Comparison of ENCODE assay signal across 8 mouse cellular contexts in genomic region chr3:90709591-90710460, GRCm38 (mm10). TPM values are rescaled to one million over a fixed set of nuclear protein-coding genes. Genes with fewer than 3 reads are reported as not detected.
DNase-seq lines count a peak whose midpoint lies in the region; ATAC-seq lines count a peak whose summit lies in the region.

No protein-coding gene starts in this region.

- WGBS in neural tube, embryonic 15.5 days = 46% methylated on average over 12 of the region's 12 CpGs
- WGBS in midbrain, embryonic 14.5 days = 49% methylated on average over 12 of the region's 12 CpGs

- ATAC-seq in neural tube, embryonic 15.5 days (ENCODE audit: low FRiP score) = no peak
- ATAC-seq in midbrain, embryonic 14.5 days (ENCODE audit: low FRiP score, low TSS enrichment) = no peak

- DNase-seq in neural tube, embryonic 10.5 days (ENCODE audit: extremely low spot score, low spot score) = peak; percentile 79
- peak; percentile 89 for DNase-seq in embryo, embryonic 11 days
- peak; percentile 58 to 85 for DNase-seq in gastrocnemius, postnatal 4 days (ENCODE audit: low spot score in 2 of 2)
- DNase-seq in kidney, adult 11 months = peak; percentile 60
- DNase-seq in left cerebral cortex, postnatal 36 days (ENCODE audit: low spot score in 2 of 2) = peak; percentile 78 to 83
- DNase-seq in midbrain, embryonic 14.5 days = peak; percentile 83
- DNase-seq in spleen, postnatal 10 days (ENCODE audit: low spot score in 2 of 2) = peak; percentile 66 to 91

- no peak overlapping the region for H3K9ac ChIP-seq in neural tube, embryonic 15.5 days (replicated peaks)
- no peak overlapping the region for H3K9ac ChIP-seq in midbrain, embryonic 14.5 days (replicated peaks; ENCODE audit: low read length)

- no peak overlapping the region for H3K27ac ChIP-seq in neural tube, embryonic 15.5 days (replicated peaks)
- no peak overlapping the region for H3K27ac ChIP-seq in midbrain, embryonic 14.5 days (replicated peaks; ENCODE audit: low read depth, low read length)

- no peak overlapping the region for H3K4me3 ChIP-seq in neural tube, embryonic 15.5 days (replicated peaks)
- no peak overlapping the region for H3K4me3 ChIP-seq in midbrain, embryonic 14.5 days (replicated peaks; ENCODE audit: low read depth, low read length)

- H3K4me2 ChIP-seq in neural tube, embryonic 15.5 days = no peak overlapping the region
- H3K4me2 ChIP-seq in midbrain, embryonic 14.5 days (ENCODE audit: low read length) = no peak overlapping the region

- intact Hi-C loops in left cerebral cortex, postnatal 36 days (cut with DNase I) = loop anchor here (5.0 kb wide), 4 partner anchors 43 to 298 kb away; partner anchors contain the start of genes S100a8 and Snapin

- H3K36me3 ChIP-seq in neural tube, embryonic 15.5 days = no peaks in the 10 kb centered on the region
- no peaks in the 10 kb centered on the region for H3K36me3 ChIP-seq in midbrain, embryonic 14.5 days (ENCODE audit: control insufficient read depth, insufficient read depth, low read length)

- H3K9me3 ChIP-seq in neural tube, embryonic 15.5 days (replicated peaks) = no peaks in the 10 kb centered on the region; the same call in 1 of the 2 replicates
- H3K9me3 ChIP-seq in midbrain, embryonic 14.5 days (ENCODE audit: control insufficient read depth, low read length) = no peaks in the 10 kb centered on the region

- no peaks in the 10 kb centered on the region for H3K27me3 ChIP-seq in neural tube, embryonic 15.5 days (replicated peaks)
- H3K27me3 ChIP-seq in midbrain, embryonic 14.5 days (ENCODE audit: control insufficient read depth, insufficient read depth, low read length) = no peaks in the 10 kb centered on the region

- no peaks in the 10 kb centered on the region for H3K4me1 ChIP-seq in neural tube, embryonic 15.5 days
- H3K4me1 ChIP-seq in midbrain, embryonic 14.5 days (ENCODE audit: control insufficient read depth, insufficient read depth, low read length) = no peaks in the 10 kb centered on the region

RNA-seq across cellular contexts. Expression of gene S100a9, which starts 14.3 kb away (rescaled TPM):
- polyA plus RNA-seq in neural tube, embryonic 15.5 days (2015; fragmentation: Nextera tagmentation; extraction: Ambion mirVana) = 6.2 and 12.6 TPM in 2 replicates
- 10 to 100 TPM in 1 of 2 experiments, 1 to 10 TPM in 1; 3.2 to 14.2 TPM for total RNA-seq in gastrocnemius, postnatal 4 days (2021)
- not detected for total RNA-seq in left cerebral cortex, postnatal 36 days (2021)
- 0.95 TPM in 1 of 2 replicates, not detected in the other for polyA plus RNA-seq in midbrain, embryonic 14.5 days (2014; fragmentation: Nextera tagmentation; extraction: Ambion mirVana)

RNA-seq across cellular contexts. Expression of gene Pglyrp4, which starts 16.9 kb away (rescaled TPM):
- not detected in 2 replicates for polyA plus RNA-seq in neural tube, embryonic 15.5 days (2015; fragmentation: Nextera tagmentation; extraction: Ambion mirVana)
- total RNA-seq in gastrocnemius, postnatal 4 days (2021) = not detected
- not detected for total RNA-seq in left cerebral cortex, postnatal 36 days (2021)
- polyA plus RNA-seq in midbrain, embryonic 14.5 days (2014; fragmentation: Nextera tagmentation; extraction: Ambion mirVana) = 0.16 TPM in 1 of 2 replicates, not detected in the other

RNA-seq across cellular contexts. Expression of gene S100a8, which starts 41.0 kb away (rescaled TPM):
- polyA plus RNA-seq in neural tube, embryonic 15.5 days (2015; fragmentation: Nextera tagmentation; extraction: Ambion mirVana) = 9.2 and 16.0 TPM in 2 replicates
- 10 to 100 TPM in 1 of 2 experiments, 1 to 10 TPM in 1; 4.5 to 11.8 TPM for total RNA-seq in gastrocnemius, postnatal 4 days (2021)
- 1 to 10 TPM in 1 of 2 experiments, not detected in 1; 1.5 TPM for total RNA-seq in left cerebral cortex, postnatal 36 days (2021)
- polyA plus RNA-seq in midbrain, embryonic 14.5 days (2014; fragmentation: Nextera tagmentation; extraction: Ambion mirVana) = 2.2 TPM in 1 of 2 replicates, not detected in the other

RNA-seq across cellular contexts. Expression of gene S100a7a, which starts 56.0 kb away (rescaled TPM):
- not detected in 2 replicates for polyA plus RNA-seq in neural tube, embryonic 15.5 days (2015; fragmentation: Nextera tagmentation; extraction: Ambion mirVana)
- total RNA-seq in gastrocnemius, postnatal 4 days (2021) = under 1 TPM in 1 of 2 experiments, not detected in 1; 0.29 TPM
- total RNA-seq in left cerebral cortex, postnatal 36 days (2021) = under 1 TPM; 0.57 to 0.59 TPM
- not detected in 2 replicates for polyA plus RNA-seq in midbrain, embryonic 14.5 days (2014; fragmentation: Nextera tagmentation; extraction: Ambion mirVana)
